Mouse (Mus musculus): Measurements from ENCODE around the gene Prdm15.

The Prdm15 gene

DNA sequence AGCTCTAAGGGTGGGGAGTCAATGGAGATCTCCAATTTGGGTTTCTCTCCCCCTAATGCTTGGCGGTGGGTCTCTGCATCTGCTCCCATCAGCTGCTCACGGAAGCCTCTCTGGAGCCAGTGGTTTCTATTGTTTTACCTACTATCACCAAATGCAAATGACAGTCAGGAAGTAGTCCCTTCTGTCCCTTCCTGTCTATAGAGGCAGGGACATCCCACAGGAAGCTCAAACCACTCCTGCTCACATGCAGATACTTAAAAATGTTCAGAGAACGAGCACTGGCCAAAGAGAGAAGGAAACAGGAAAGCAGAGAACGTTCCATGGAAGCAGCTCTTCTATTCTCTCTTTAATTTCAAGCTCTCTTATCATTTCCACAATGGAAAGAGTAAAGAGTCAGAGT is 32.1 kb downstream of the Prdm15 start:
- DNase-seq (ENCODE audit: extremely low spot score), result no peak

DNA sequence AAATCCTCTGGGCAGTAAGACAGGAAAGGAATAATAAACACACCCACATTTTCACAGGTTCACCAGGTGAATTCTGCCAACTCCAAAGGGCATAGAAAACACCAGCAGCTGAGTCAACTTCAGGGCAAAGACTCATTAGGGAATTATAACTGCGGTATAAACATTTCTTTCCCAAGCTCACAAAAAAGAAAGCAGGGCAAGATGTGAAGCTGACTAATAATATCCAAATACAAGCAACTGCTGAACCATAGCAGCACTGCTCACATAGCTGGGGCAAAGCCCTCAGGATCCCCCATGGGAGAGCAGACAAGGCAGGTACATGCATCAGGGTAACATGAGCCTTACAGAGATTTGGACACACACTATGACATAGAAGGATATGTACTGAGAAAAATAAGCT is 34.2 kb downstream of the Prdm15 start:
- no peak for DNase-seq (ENCODE audit: extremely low spot score)

DNA sequence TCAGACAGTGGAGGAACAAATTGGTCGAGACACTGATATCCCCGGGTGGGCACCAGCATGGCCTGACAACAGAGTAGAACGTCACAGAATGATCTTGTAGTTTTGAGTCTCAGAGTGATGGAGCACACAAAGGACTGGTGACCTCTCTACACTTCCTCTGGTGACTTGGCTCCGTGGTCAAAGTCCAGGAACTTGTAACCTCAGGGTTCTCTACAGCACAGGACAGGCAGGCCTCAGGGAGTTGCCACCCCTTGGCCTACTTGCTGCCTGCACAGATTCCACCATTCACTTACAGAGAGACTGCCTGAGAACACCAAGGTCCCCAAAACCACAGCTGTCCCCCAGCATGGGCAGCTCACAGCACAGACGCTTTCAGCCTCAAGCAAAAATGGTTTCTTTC is 36.4 kb downstream of the Prdm15 start:
- DNase-seq (ENCODE audit: extremely low spot score), result no peak

DNA sequence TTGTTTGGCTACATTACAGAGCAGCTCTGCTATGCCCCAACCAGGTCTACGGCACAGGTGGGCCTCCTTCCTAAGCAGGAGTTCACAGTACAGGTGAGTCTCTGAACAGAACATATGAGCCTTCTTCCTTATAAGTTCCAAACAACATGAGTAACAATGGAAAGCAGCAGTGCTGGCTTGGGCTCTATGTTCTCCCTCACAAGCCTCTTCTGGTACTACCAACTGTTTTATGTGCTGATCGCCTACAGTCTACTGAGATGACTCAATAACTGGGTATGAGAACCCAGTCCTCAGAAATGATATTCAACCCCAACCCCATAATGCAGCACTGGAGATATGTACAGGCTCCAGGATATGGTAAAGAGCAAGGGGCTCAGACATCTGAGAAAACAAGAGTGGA is 37.6 kb downstream of the Prdm15 start:
- no peak for DNase-seq (ENCODE audit: extremely low spot score)

DNA sequence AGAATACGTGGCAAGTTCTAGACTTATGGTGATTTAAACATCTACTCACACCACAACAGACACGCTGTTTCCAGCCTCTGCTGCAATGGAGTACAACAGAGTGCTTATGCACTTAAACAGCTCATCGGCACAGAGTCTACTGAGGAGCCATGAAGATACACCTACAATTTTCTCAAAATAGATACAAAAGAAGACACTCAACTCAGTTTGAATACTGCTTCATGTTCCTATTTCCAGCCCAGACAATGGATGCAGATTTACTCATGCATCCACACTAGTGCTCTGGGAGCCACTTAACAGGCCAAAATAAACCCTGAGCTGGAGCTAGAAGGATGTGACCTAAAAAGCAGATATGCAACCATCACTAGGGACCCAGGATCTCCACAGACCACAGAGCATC is 42.8 kb downstream of the Prdm15 start:
- DNase-seq (ENCODE audit: extremely low spot score), result no peak

DNA sequence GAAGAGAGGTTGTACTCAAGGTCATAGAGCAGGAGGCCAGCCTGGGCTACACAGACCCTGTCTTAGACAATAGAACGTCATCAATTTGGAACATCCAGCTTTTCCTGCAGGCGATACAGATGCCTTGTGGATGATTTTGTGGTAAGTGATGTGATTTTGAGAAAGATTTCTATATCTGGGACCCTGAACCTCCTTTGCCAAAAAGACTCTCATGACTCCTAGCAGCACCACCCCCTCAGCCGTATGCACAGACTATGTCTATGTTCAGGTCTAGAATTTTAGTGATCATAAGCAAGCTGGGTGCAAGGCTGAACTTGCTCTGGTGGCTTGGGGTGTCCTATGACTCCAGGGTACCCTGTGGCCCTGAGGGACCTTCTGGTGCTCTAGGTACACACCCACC is 46.0 kb downstream of the Prdm15 start:
- DNase-seq (ENCODE audit: extremely low spot score), result no peak

DNA sequence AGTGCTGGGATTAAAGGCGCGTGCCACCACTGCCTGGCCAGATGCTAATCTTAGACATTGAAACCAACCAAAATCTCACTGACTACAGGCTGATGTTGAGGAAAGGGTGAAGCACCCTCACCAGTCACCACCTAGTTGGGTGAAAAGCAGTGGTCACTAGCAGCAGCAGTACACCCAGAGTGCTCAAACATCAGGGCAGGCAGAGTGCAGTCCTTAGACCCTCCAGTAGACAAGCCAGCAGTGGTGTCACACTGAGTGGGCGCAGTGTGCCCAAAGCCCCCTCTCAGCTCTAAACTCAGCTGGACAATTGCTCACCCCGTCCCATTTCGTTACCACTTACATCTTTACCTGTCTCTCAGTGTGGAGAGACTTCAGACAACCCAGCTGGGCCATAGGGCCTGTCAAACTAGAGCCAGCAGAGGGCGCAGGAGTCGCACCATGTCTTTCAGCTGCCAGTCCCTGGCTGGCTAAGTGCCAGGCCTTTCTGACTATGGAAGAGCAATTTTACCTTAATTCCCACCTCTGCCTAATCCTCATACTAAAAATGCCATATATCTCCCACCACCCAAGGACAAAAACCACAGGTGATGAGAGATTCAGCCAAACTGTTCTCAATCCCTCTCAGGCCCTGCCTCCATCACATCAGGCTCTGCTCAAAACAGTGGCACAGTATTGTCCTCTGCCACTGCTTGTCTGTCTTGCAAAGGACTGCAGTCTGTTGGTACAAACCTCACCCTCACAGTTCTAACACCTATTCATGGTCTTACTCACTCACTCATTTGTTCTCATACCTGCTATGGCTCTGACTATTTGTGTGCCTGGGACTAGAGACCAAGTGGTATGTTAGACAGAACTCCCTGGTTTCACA is 46.7 kb downstream of the Prdm15 start:
- peak; percentile 41 for DNase-seq (ENCODE audit: extremely low spot score)

DNA sequence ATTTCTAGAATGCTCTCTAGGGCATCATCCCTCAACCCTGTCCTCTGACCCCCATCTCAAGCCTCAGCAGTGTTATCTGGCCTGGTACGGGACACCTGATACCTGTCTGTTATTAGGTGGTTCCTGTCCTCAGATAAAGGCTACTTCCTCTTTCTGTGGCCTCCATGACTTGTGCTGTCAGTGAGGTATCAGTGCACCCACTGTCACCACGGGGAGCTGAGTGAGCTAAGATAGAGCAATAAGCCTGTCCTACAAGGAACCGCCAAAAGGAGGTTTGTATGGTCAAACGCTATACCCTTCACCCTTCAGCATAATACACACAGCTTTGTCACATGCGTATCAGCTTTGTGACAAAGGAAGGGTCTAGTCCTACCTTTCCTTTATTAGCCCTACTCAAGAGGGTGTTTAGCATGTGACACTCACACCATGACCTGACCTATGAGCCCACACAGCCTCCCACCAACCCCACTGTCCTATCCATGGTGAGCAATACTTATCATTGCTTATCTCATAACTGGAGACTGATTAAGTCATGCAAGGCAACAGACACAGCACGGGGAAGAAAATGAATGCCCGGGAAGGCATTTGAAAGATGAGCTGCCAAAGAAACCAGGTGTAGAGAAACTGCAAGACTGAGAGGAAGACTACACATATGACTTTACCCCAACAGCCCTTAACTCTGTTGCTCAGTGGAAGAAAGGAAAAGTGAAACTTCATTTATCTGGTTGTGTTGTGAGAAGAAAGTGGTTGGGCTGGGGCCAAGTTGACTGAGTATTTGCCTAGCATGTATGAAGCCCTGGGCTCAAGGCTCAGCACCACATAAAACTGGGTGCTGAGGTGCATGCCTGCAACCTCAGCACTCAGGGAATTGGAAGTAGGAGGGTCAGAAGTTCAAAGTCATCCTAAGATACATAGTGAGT is 53.4 kb downstream of the Prdm15 start:
- DNase-seq (ENCODE audit: extremely low spot score), result no peak

DNA sequence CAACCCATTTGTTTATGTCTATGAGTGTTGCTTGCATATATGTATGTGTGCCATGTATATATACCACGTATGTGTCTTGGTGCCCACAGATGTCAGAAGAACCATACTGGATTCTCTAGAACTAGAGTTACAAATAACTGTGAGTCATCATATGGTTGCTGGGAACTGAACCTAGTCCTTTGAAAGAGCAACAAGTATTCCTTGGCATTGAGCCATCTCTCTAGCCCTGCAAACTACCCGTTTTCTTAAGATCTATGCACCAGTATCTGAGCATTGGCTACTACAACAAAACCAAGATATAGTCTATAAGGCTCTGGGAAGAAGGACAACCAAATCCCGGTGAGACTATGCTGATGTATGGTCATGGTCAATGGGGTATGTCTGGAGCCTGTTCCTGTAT is 54.4 kb downstream of the Prdm15 start:
- DNase-seq (ENCODE audit: extremely low spot score), result no peak

DNA sequence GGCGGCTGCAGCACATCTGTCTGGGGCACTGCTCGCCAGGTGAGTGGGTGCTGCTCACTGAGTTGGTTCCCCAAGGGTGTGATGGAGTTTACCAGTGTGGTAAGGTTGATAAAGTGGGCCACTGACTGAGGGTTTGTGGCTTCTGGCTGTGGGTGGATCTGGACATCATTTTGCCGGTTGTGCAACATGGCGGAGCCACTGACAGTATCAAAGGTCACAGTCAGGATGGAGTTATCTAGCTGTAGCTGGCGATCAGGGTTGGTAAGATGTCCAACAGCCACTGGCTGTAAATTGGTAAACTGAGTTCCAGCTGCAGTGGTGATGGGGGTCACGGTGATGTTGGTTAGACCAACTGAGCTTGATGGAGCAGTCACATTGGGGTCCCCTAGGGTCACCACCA is 57.4 kb downstream of the Prdm15 start:
- no peak for DNase-seq (ENCODE audit: extremely low spot score)

DNA sequence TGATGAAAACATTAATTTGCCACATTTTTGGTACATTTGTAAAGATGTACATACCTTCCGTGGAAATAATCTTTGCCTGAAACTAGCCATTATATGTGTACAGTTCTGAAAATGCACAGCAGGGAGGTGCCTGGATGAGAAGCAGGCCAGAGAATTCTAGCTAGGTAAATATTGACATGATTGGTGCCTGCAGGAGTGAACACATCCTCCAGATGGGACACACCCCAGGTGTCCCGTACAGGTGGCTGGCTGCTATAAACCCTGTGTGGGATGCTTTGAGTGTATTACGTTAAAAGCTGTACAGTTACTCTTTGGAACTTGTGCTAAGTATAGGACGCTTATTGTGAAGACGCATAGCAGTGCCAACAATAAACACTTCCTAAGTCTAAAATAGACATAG is 68.6 kb downstream of the Prdm15 start:
- no peak for DNase-seq (ENCODE audit: extremely low spot score)

DNA sequence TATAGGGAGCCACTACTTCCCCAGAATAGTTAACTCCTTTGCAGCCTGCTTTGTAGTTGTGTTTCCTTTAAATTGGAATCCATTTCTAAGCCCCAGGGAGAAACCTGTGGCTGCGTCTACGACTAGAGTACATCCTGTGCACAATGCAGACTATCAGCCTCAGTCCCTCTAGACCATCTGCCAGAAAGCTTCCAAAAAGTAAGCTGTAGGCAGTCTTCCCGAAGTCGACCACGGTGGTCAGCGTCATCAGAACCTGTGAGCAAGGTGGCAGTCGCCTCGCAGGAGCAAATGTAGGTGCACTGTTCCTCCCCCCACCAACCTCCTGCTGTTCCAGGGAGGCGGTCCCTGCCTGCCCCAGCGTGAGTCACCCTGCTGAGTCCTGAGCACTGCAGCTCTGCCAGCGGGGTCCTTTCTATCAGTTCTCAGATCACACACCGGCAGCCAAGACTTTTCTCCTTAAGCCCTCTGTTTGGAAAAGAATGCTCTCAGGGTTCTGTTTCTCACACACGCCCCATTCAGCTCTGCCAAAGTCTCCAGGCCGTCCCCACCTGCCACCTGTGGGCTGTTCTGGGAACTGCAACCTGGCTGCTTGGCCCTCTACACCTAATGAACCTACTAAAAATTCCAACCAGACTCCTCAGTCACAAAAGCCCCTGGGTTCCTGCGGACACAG is 73.2 kb downstream of the Prdm15 start:
- peak; percentile 80 for DNase-seq (ENCODE audit: extremely low spot score)

DNA sequence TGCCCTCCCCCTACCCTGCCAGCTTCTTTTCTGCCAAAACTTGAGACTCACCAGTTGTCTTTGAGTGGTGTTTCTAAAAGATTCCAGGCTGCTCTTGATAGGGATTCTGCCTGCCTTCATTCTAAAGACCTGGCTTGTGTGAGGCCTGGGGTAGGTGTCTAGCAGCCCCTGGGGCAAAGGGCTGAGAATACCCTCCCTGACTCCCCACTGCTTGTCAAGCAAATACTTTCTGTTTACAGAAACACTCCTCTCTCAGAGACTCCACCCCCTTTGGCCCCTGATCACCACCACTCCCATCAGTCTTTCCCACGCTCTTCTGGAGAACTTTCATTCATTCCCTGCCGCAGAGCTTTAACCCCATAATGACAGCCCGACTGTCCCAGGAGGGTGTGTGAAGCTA is 85.1 kb downstream of the Prdm15 start:
- no peak for DNase-seq (ENCODE audit: extremely low spot score)

DNA sequence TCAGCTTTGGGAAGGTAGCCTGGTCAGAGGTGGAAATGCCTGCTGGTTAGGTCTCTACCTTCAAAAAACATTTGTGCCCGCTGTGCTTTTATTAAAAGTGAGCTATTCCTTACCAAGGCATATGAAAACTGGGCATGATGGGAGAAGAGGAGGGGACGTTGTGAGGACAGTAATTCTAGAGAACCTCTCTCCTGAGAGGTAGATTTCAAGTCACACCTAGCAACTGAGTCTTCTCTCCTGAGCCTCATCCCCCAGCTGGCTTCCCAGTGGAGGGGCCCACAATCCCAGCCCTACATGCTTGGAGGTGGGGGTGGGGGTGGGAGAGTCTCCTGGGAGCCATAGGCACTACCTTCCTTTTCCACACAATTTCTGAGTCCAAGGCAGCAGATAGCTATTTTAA is 87.0 kb downstream of the Prdm15 start:
- no peak for DNase-seq (ENCODE audit: extremely low spot score)

DNA sequence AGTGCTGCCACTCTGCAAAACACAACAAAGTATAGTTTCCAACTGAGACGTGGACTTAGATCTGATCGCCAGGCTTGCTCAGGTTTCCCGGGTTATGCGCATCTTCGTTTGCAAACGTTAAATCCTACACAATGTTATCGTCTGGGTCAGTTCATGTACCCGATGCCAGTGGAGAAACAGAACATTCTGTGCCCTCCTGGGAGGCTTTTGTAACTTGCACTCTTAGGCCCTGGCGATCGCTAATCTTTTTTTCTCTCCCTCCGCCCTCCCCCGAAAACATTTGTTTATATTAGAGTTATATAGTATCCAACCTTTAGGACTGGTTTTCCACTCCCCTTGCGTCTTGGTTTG is 87.7 kb downstream of the Prdm15 start:
- no peak for DNase-seq (ENCODE audit: extremely low spot score)

DNA sequence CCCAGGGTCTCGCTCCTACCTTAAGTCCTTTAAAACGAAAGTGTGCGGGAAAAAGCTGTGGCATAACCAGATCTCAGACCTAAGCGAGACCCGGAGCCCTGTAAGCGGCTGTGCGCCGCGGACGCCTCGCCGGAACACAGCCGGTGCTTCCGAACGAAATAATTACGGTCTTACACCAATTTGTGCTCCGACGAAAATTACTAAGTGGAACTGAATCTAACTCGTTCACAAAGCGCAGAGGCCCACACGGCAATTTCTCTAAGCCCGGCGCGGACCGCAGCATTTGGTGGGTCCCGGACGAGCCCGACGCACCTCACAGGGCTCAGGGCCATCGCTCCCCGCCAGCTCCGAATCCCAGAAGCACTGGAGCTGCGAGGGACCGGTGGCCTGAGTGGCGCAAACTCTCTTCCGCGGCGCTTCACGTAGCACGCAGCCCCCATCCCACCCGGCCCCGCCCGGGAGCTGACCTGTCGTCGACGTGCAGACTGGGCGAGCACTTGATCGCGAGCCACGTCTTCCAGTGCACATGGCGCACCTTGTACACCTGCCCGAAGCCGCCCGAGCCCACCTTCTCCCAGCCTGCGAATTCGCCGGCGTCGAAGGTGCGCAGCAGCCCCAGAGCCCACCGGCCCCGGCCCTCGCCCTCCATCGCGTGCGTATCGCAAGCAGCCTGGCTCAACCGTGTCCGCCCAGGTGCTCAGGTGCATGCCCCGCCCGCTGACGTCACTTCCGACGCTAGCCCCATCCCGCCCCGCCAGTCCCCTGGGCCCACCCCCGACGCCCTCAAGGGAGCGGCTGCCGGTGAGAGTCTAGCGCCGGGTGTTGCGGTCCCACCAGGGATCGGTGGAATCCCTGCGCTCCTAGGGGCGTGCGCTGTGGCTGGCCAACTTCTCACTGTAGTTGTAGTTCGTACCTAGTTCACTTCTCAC is 88.3 kb downstream of the Prdm15 start, which contains the start of gene Ripk4:
Ripk4 (minus strand) TSS at position 727 of the 929 bp plus-strand sequence.
- peak; percentile 68 for DNase-seq (ENCODE audit: extremely low spot score)

DNA sequence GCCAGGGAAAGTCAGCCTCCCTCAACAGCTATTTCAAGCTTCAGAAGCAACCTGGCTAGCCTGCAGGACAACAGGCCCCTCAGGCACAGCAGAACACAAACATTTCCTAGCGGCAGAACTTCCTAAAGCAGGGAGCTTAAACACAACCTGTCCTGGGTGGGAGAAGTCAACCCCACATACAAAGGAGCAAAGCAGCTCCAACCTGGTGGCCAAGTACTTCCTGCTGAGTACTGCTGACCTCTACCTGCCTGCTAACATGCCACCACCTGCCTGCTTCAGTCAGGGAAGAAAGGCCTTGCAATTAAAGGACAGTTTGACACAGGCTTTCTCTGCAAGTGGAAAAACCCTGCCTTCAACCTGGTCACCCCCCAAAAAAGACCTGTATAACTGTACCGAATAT is 89.9 kb downstream of the Prdm15 start:
- DNase-seq (ENCODE audit: extremely low spot score), result no peak

DNA sequence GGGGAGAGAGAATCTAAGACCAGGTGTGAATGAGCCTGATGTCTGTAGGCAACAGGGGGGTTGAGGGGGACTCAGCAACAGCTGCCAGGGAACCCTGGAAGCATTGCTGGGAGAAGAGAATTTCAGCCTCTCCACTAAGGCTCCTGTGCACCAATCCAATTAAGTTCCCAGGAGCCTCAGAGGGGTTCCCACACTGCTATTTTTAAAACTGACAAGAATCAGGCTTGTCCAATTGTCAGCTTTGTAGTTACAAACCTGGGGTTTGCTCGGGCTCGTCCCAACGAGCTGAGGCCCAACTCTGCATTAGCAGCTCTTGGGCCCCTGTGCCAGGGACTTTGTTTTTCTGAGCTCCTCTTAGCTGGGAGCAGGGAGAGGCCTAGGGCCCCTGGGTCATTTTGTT is 92.0 kb downstream of the Prdm15 start:
- no peak for DNase-seq (ENCODE audit: extremely low spot score)

DNA sequence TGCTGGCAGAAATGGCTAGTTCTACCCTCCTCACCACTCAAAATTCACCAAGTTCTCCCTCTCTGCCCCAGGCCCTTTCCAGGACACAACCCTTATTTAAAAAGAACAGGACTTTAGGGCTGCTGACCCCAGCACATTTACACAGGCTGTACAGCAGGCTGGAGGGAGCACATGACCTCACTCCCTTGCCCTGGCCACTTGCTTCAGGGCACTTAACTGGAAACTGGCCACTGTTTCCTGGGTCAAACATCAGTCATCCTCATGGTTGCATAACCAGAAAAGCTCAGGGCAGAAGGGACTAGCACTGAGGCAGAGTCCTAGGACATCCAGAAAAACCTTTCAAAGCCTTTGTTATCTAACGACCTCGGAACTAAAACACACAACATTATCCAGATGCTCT is 93.4 kb downstream of the Prdm15 start:
- DNase-seq (ENCODE audit: extremely low spot score), result no peak

DNA sequence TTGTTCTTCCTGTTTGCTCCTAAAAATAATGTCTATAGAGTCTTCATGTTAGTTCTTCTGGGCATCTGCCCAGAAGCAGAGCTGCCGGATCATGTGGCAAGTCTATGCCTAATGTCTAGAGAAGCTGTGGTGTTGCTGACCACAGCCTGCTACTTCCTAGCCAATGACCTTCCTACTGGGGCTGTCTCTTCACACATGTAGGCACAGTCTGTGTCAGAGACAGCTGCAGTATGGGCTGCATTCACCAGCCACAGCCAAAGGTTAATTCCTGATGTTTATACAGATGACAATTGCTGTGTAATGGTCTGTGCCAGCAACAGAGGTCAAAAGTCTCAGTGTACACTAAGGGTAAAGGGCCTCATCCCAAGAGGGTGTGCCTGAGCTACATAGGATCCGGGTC is 95.2 kb downstream of the Prdm15 start:
- DNase-seq (ENCODE audit: extremely low spot score), result no peak

DNA sequence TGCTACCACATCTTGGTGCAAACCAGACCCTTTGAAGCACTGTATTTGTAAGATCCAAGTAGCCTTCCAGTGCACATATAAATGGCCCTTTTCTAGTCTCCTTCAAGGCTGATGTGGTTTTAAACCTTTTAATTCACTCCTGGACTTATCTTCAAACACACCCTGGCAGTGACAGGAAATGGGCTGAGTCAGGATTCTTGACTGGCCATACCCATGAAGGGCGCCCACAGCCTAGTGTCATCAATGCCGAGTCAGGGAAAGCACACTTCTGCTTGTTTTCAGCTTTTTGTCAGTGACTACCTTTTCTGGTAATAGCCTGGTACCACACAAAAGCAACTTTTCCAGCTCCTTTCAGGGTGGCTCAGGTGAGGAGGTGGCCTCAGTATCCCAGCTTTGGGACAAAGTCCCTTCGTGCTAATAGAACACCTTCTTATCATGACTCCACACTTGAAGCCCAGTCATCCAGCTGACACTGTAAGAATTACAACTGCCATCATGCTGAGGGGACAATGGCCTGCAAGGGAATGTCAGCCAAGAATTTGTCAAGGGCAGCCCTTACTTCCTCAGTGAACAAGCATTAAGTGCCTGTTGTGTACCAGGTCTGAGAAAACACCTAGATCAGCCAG is 99.2 kb downstream of the Prdm15 start:
- no peak for DNase-seq (ENCODE audit: extremely low spot score)

Data from embryo, embryonic 9.5 days (tissue).